Mouse (Mus musculus): ENCODE data around the gene Yipf2. TPM values are rescaled to one million over a fixed set of nuclear protein-coding genes. Genes with fewer than 3 reads are reported as not detected.
A peak's percentile ranks its signal among the peaks of the same experiment; 100 is the strongest.

Gene Yipf2
- total and polyA plus RNA-seq, 3 experiments, result 16.6 to 21.2 (median 17.5) TPM

DNA sequence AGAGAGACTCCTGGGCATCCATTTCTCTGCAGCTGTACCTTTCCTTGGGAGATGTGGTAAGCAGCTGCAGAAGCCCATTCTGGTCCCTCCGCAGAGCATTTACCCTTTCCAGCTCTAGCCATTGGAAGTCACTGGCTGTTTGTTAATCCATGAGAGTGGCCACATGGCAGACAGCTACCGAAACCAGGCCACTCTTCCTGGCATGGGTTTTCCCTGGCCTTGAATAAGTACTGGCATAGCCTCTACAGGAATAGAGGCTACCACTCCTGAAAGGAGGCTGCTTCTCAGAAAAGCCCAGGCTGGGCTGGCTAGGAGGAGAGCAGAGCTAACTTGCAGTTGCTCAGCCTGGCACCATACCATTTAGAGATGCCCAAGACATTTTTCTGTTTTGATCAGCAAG, 41.6 kb downstream of the Yipf2 start:
- dilution Hi-C loops (cut with MboI; ENCODE audit: extremely low pct_ligation_motif_present, extremely low pct_unique_long_range_greater_than_20kb, low sequenced_read_pairs) (no loop called here), in situ Hi-C loops (cut with MboI; ENCODE audit: low pct_ligation_motif_present, low pct_unique_long_range_greater_than_20kb, low sequenced_read_pairs) (no loop called here)

DNA sequence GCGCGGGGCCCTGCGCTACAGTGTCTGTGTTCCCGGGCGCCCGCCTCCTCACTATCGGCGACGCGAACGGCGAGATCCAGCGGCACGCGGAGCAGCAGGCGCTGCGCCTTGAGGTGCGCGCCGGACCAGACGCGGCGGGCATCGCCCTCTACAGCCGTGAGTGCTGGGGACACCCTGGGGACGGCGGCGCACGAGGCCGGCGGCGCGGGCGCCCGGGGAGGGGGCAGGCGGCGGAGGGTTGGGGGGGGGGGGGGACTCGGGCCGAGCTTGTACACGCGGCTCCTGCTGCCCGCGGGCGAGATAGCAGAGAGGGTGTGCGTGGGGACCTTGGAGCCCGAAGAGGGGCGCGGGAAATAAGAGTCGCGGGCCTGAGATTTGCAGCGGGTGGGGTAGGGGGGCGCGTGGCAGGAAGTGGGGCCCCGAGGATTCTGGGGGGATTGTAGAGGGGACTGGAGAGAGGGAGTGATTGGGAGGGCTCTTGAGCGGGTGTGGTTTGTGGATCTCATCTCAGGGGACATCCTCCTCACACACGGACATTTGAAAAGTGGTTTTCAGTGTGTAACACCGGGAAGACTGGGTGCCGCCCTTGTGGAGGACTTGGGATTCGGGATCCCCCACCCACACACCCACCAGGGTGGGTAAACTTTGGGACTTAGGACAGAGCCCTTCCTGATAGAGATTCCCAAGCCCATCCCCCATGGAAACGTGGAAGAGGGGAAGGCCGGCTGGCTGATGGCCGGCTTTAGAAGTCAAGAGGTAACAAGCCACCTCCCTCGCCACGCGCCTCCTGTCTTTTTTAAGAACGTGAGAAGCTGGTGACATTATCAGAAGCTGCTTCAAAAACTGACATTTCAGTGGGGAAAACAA, 45.3 kb downstream of the Yipf2 start:
- TF ChIP-seq E2F4 (IDR thresholded peaks at IDR 0.05; ENCODE audit: insufficient replicate concordance, low read depth, low read length) (no peak), MAX (IDR thresholded peaks at IDR 0.05; ENCODE audit: low read length) (0 out of 2 replicates have a peak, but pooled peaks have one; percentile 12), MXI1 (IDR thresholded peaks at IDR 0.05; ENCODE audit: low read depth, low read length) (peak; percentile 44; the same call in 1 of the 2 replicates), SMC3 (IDR thresholded peaks at IDR 0.05; ENCODE audit: low read depth, low read length) (no peak), KAT2A (IDR thresholded peaks at IDR 0.05; ENCODE audit: insufficient replicate concordance, low read length) (no peak), USF2 (conservative IDR thresholded peaks at IDR 0.05; ENCODE audit: low read depth, low read length) (no peak), UBTF (IDR thresholded peaks at IDR 0.05; ENCODE audit: low read depth, low read length) (0 out of 2 replicates have a peak, but pooled peaks have one; percentile 67), TBP (conservative IDR thresholded peaks at IDR 0.05; ENCODE audit: low read depth, low read length) (no peak), SIN3A (IDR thresholded peaks at IDR 0.05; ENCODE audit: low read length) (no peak), POLR2A (IDR thresholded peaks at IDR 0.05; ENCODE audit: low read depth, low read length) (peak; percentile 10; the same call in 1 of the 2 replicates), NELFE (IDR thresholded peaks at IDR 0.05; ENCODE audit: low read depth, low read length) (0 out of 2 replicates have a peak, but pooled peaks have one; percentile 0)

More for the DNA sequence above, 41.6 kb downstream of the Yipf2 start:
- Histone ChIP-seq H3K27ac (ENCODE audit: insufficient read depth, low read depth) (no peak overlapping the region), H3K36me3 (replicated peaks in 1 of 2; ENCODE audit: control insufficient read depth in 1 of 2, insufficient read depth in 1 of 2, low read length in 1 of 2) (peaks cover 14 to 64% of the 10 kb centered on the region in 2 experiments), H3K9ac (ENCODE audit: insufficient read depth, low read depth) (no peak overlapping the region), H3K27me3 (replicated peaks) (no peaks in the 10 kb centered on the region), H3K4me2 (ENCODE audit: insufficient read depth, low read depth, poor library complexity, severe bottlenecking) (no peak overlapping the region), H3K4me1 (ENCODE audit: control insufficient read depth in 1 of 2, insufficient read depth in 2 of 2) (peaks cover 3 to 30% of the 10 kb centered on the region in 2 experiments; a peak in 2 of 4 replicates), H3K79me2 (replicated peaks; ENCODE audit: control insufficient read depth, extremely low read depth, insufficient read depth, poor library complexity, severe bottlenecking) (peaks cover 33% of the 10 kb centered on the region), H3K4me3 (replicated peaks in 1 of 3; ENCODE audit: low read depth in 2 of 3, low read length in 2 of 3, poor library complexity in 1 of 3) (no peak overlapping the region), H3K9me3 (replicated peaks; ENCODE audit: low read length) (no peaks in the 10 kb centered on the region)
- TF ChIP-seq ZMIZ1 (IDR thresholded peaks at IDR 0.05; ENCODE audit: low read depth, low read length), result no peak
- no peak for TF ChIP-seq CTCF (conservative IDR thresholded peaks at IDR 0.05 in 1 of 2, IDR thresholded peaks at IDR 0.05 in 1 of 2; ENCODE audit: low read depth in 2 of 2, low read length in 2 of 2)
- TF ChIP-seq JUND (conservative IDR thresholded peaks at IDR 0.05; ENCODE audit: low read depth, low read length), result no peak
- TF ChIP-seq SIN3A (IDR thresholded peaks at IDR 0.05; ENCODE audit: low read length), result no peak
- TF ChIP-seq MYC (IDR thresholded peaks at IDR 0.05; ENCODE audit: low read depth, low read length), result no peak
- DNase-seq (ENCODE audit: extremely low read depth), result no peak

More for the DNA sequence above, 45.3 kb downstream of the Yipf2 start:
- H3K79me2 ChIP-seq (replicated peaks; ENCODE audit: control insufficient read depth, extremely low read depth, insufficient read depth, poor library complexity, severe bottlenecking), result peaks cover 25% of the 10 kb centered on the region
- in situ Hi-C loops (cut with MboI; ENCODE audit: low pct_ligation_motif_present, low pct_unique_long_range_greater_than_20kb, low sequenced_read_pairs) (loop anchor here (5.0 kb wide), 1 partner anchor 45 kb away; the partner anchor contains the start of genes Timm29 and Yipf2), dilution Hi-C loops (cut with MboI; ENCODE audit: extremely low pct_ligation_motif_present, extremely low pct_unique_long_range_greater_than_20kb, low sequenced_read_pairs) (no loop called here)
- peaks cover 5 to 32% of the 10 kb centered on the region in 2 experiments; a peak in 3 of 4 replicates for H3K4me1 ChIP-seq (ENCODE audit: control insufficient read depth in 1 of 2, insufficient read depth in 2 of 2)
- peak overlapping the region; percentile 90 for H3K9ac ChIP-seq (ENCODE audit: insufficient read depth, low read depth)
- H3K36me3 ChIP-seq (replicated peaks in 1 of 2; ENCODE audit: control insufficient read depth in 1 of 2, insufficient read depth in 1 of 2, low read length in 1 of 2), result peaks cover 8 to 35% of the 10 kb centered on the region in 2 experiments
- peak overlapping the region; percentile 82 for H3K4me2 ChIP-seq (ENCODE audit: insufficient read depth, low read depth, poor library complexity, severe bottlenecking)
- peak overlapping the region; percentile 68 for H3K27ac ChIP-seq (ENCODE audit: insufficient read depth, low read depth)
- H3K9me3 ChIP-seq (replicated peaks; ENCODE audit: low read length), result no peaks in the 10 kb centered on the region
- H3K4me3 ChIP-seq (replicated peaks in 1 of 3; ENCODE audit: low read depth in 2 of 3, low read length in 2 of 3, poor library complexity in 1 of 3), result peak overlapping the region; percentile 83 to 96 (median 87)
- peak; percentile 34 for DNase-seq (ENCODE audit: extremely low read depth)
- H3K27me3 ChIP-seq (replicated peaks), result no peaks in the 10 kb centered on the region

Measured in CH12.LX (cell line).